Mouse (Mus musculus) heart, postnatal 0 days (tissue): ENCODE results near the gene Rbm25. TPM values are rescaled to one million over a fixed set of nuclear protein-coding genes. Genes with fewer than 3 reads are reported as not detected.
A peak's percentile ranks its signal among the peaks of the same experiment; 100 is the strongest.

ENCODE experiments used
- ATAC-seq: fragments of 200-750 bp; cut with Nextera tagmentation; 2 replicates; pipeline ENCODE4 v1.8.0; 2017; ENCODE audit warnings: low read depth, moderate number of reproducible peaks, moderate library complexity; ENCODE audit not compliant: insufficient read depth
- DNase-seq: peaks from one replicate; pipeline ENCODE4 v3.0.0-alpha.2; 2016; ENCODE audit warnings: low spot score
- H3K27ac ChIP-seq: fragments of 300-500 bp; sonication (generic); 2 replicates; pipeline ENCODE4 v1.5.1; 2014; ENCODE audit warnings: low read depth, mild to moderate bottlenecking
- H3K27me3 ChIP-seq: fragments of 300-500 bp; sonication (generic); 2 replicates; pipeline ENCODE4 v1.6.1; 2014; ENCODE audit warnings: low read length, mixed read lengths; ENCODE audit not compliant: control insufficient read depth, insufficient read depth
- H3K36me3 ChIP-seq: fragments of 300-500 bp; sonication (generic); replicated peaks from 2 replicates; pipeline ENCODE4 v1.6.1; 2014; ENCODE audit warnings: low read length, mixed read lengths; ENCODE audit not compliant: control insufficient read depth, insufficient read depth
- H3K4me1 ChIP-seq: fragments of 300-500 bp; sonication (generic); 2 replicates; pipeline ENCODE4 v1.6.1; 2014; ENCODE audit warnings: antibody characterized with exemption; ENCODE audit not compliant: control insufficient read depth, insufficient read depth
- H3K4me2 ChIP-seq: fragments of 300-500 bp; sonication (generic); 2 replicates; pipeline ENCODE4 v1.6.1; 2014; ENCODE audit warnings: low read depth, mild to moderate bottlenecking, low read length, moderate library complexity
- H3K4me3 ChIP-seq: fragments of 300-500 bp; sonication (generic); 2 replicates; pipeline ENCODE4 v1.5.1; 2014; ENCODE audit warnings: low read depth, low read length
- H3K9ac ChIP-seq: fragments of 300-500 bp; sonication (generic); replicated peaks from 2 replicates; pipeline ENCODE4 v1.6.1; 2014; ENCODE audit warnings: low read depth, low read length, mixed read lengths
- H3K9me3 ChIP-seq: fragments of 300-500 bp; sonication (generic); replicated peaks from 2 replicates; pipeline ENCODE4 v1.6.1; 2016; ENCODE audit warnings: low read length; ENCODE audit not compliant: control insufficient read depth
- CTCF ChIP-seq: IDR thresholded peaks from 2 replicates; pipeline ENCODE4 v1.5.1; 2016; ENCODE audit warnings: antibody characterized with exemption, control low read depth, low read depth
- EP300 ChIP-seq: IDR thresholded peaks from 2 replicates; pipeline ENCODE4 v1.6.1; 2016; ENCODE audit warnings: antibody characterized with exemption, low read depth
- WGBS: fragments of 180-500 bp; shearing (Covaris S2); extraction: QIAGEN DNeasy Blood & Tissue Kit; methylation state at CpG from one replicate; pipeline ENCODE4 v1.1.7; 2014; 5-methylcytosine and 5-hydroxymethylcytosine counted together
- polyA plus RNA-seq: library from polyadenylated mRNA; unstranded; fragments of >200 nt; fragmentation: Nextera tagmentation; extraction: Ambion mirVana; gene quantifications from 2 replicates; pipeline ENCODE4 v1.2.1, GENCODE M21; 2015
- total RNA-seq: library from RNA; depleted of rRNA; stranded (reverse); fragments of >200 nt; gene quantifications from 2 replicates; pipeline ENCODE4 v1.2.3, GENCODE M21; 2014; ENCODE audit warnings: low replicate concordance

Gene Rbm25
- total and polyA plus RNA-seq, 2 experiments from 2014 or later, result 79.6 to 115 TPM

GRCm38 (mm10) chr12:83650346-83650745 is 19.3 kb downstream of the Rbm25 start:
- Histone ChIP-seq H3K9me3 (no peaks in the 10 kb centered on the region), H3K4me1 (no peaks in the 10 kb centered on the region), H3K27ac (no peak overlapping the region), H3K36me3 (peaks cover 56% of the 10 kb centered on the region), H3K4me3 (no peak overlapping the region), H3K27me3 (no peaks in the 10 kb centered on the region), H3K4me2 (no peak overlapping the region), H3K9ac (no peak overlapping the region)
- TF ChIP-seq CTCF, result no peak
- TF ChIP-seq EP300, result no peak
- ATAC-seq (no peak), DNase-seq (no peak)
- 67% methylated on average over 3 of the region's 3 CpGs for WGBS

GRCm38 (mm10) chr12:83651414-83651813 is 20.4 kb downstream of the Rbm25 start:
- TF ChIP-seq CTCF (no peak), EP300 (no peak)
- H3K4me3 ChIP-seq, result no peak overlapping the region
- H3K9me3 ChIP-seq, result no peaks in the 10 kb centered on the region
- no peak overlapping the region for H3K27ac ChIP-seq
- H3K4me2 ChIP-seq, result no peak overlapping the region
- H3K27me3 ChIP-seq, result no peaks in the 10 kb centered on the region
- ATAC-seq (no peak), DNase-seq (no peak)
- H3K36me3 ChIP-seq, result peaks cover 53% of the 10 kb centered on the region
- no peaks in the 10 kb centered on the region for H3K4me1 ChIP-seq
- H3K9ac ChIP-seq, result no peak overlapping the region

- Histone ChIP-seq H3K9ac (no peak overlapping the region), H3K4me2 (no peak overlapping the region), H3K36me3 (peaks cover 25% of the 10 kb centered on the region), H3K9me3 (no peaks in the 10 kb centered on the region), H3K4me1 (peaks cover 16% of the 10 kb centered on the region; the same call in 1 of the 2 replicates), H3K27ac (no peak overlapping the region), H3K27me3 (no peaks in the 10 kb centered on the region), H3K4me3 (no peak overlapping the region)
- 86% methylated on average over 1 of the region's 1 CpGs for WGBS
- DNase-seq (no peak), ATAC-seq (no peak)
- TF ChIP-seq EP300, result no peak
- TF ChIP-seq CTCF, result no peak
Observed at GRCm38 (mm10) chr12:83685466-83685865, 54.4 kb downstream of the Rbm25 start.

- no peak overlapping the region for H3K4me2 ChIP-seq
- H3K27me3 ChIP-seq, result no peaks in the 10 kb centered on the region
- no peak overlapping the region for H3K27ac ChIP-seq
- no peak overlapping the region for H3K4me3 ChIP-seq
- WGBS, result 90% methylated on average over 9 of the region's 9 CpGs
- DNase-seq (no peak), ATAC-seq (no peak)
- TF ChIP-seq EP300, result no peak
- TF ChIP-seq CTCF, result no peak
- no peak overlapping the region for H3K9ac ChIP-seq
- H3K4me1 ChIP-seq, result peaks cover 16% of the 10 kb centered on the region; the same call in 1 of the 2 replicates
- H3K36me3 ChIP-seq, result peaks cover 16% of the 10 kb centered on the region
- no peaks in the 10 kb centered on the region for H3K9me3 ChIP-seq
Observed at GRCm38 (mm10) chr12:83686575-83687350, 55.7 kb downstream of the Rbm25 start.

GRCm38 (mm10) chr12:83687934-83688315 is 56.9 kb downstream of the Rbm25 start, which contains the start of gene Psen1:
TSS of gene Psen1 (plus strand) at chr12:83688152.
- Histone ChIP-seq H3K9me3 (no peaks in the 10 kb centered on the region), H3K4me3 (peak within 1 kb of the TSS; percentile 97), H3K4me2 (peak within 1 kb of the TSS; percentile 70), H3K27me3 (no peaks in the 10 kb centered on the region), H3K9ac (peak within 1 kb of the TSS; percentile 85), H3K4me1 (peaks cover 16% of the 10 kb centered on the region; the same call in 1 of the 2 replicates), H3K27ac (peak within 1 kb of the TSS; percentile 92), H3K36me3 (peaks cover 6% of the 10 kb centered on the region)
- TF ChIP-seq CTCF (no peak), EP300 (0 out of 2 replicates have a peak, but pooled peaks have one; percentile 37)
- DNase-seq (peak; percentile 90), ATAC-seq (peak; percentile 99)
- under 1% methylated on average over 38 of the region's 38 CpGs for WGBS
